Mouse (Mus musculus): ENCODE data around the gene Tmsb15l.
"Not testable (repeated sequence)": the region's sequence is repeated elsewhere in the genome, so short reads cannot be mapped to it uniquely, and the experiment has no call there.

The Tmsb15l gene

DNA sequence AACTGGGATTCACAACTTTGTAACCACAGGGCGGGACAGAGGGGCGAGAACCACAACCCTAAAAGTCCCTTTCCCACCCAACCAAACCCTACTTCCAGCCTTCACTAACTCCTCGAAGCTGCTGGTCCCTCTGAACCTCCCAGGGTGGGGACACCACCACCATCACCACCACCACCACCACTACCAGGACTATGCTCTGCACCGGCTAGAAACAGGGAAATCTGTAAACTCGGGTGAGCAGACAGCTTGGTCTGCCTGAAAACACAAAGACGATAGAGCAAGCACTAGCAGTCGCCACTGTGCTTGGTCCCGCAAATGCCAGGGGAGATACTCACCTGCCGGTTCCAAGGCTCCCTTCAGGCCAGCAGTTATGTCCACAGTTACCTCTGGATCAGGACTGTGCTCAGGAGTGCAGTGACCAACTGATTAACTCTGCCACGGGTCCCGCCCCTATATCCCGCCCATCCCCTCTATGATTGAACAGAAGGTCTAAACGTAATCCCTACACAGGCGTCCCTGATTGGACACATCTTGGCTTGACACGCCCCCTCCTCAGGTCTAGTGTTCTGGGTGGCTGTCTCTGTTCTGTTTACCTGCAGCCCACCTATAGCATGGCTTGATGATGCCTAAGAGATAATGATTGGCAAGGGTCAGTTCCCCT is at the start of gene Tmsb15l, which contains the start of gene Tmsb15b1:
Gene Tmsb15l (minus strand): TSS at position 446 of the 661 bp plus-strand sequence.
Gene Tmsb15b1 (minus strand): TSS at position 451 of the 661 bp plus-strand sequence.
- DNase-seq (ENCODE audit: low spot score in 2 of 2) = peak; percentile 1 to 14

DNA sequence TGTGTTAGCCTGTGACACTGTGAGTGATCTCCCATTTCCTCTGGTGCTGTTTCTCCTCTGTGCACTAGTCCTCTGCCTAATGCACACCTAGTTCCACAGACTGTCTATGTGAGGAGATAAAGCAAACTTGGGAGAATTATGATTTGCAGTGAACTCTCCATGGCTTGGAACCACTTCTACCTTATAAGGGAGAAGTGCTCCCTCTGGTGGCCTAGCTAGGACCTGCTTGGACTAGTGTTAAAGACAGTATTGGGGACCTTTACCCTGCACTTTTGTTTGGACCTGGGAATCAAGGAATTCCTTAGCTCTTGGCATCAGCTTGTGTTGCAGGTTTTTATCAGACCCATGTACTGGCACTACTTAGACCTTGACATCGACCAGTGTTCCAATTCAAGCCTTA is 42.6 kb upstream of the Tmsb15l start:
- peak; percentile 22 to 46 for DNase-seq (ENCODE audit: low spot score in 2 of 2)

DNA sequence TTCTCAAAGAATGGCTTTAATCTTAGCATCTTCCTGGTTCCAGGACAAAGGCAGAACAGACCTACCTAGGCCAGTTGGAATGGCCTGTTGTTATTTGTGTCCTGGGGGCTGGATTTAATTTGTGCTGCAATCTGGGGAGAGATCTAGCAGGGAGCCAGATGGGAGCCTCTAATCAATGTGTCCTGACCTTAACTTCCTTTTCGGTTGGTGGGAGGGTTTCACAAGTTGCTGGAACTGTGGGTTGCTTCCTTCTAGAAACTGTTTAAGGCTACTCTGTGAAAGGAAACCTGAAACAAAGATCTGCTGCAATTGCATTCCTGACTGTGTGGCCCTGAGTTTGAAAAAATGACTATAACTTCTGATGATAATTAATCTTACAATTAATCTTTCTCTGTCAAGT is 41.0 kb upstream of the Tmsb15l start:
- no peak for DNase-seq (ENCODE audit: low spot score in 2 of 2)

DNA sequence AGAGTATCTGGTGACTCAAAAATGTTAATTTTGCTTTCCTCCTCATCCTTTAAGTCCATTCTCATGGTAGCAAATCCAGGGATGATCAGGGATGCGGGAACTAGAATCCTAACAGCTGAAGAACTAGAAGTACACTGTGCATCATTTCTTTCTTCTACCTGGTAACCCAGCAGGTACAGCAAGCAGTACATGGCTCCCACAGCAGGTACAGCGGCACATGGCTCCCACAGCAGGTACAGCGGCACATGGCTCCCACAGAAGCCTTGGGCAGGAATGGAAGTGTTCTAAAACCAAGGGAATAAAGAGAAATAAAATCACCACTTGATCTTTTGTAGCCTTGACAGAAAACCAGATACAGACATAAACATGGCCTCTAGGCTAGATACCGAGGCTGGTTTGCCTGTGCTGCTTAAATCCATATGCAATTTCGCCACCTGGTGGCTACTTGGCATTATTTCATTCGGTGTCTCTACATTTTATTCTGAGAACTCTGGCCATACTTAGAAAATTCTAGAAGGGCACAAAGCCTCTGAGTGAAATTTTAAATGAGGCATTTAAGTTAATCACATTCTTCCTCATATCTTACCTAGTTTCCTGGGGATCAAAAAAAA is 38.5 kb upstream of the Tmsb15l start:
- peak in 1 of 2 experiments; percentile 22 for DNase-seq (ENCODE audit: low spot score in 2 of 2)

DNA sequence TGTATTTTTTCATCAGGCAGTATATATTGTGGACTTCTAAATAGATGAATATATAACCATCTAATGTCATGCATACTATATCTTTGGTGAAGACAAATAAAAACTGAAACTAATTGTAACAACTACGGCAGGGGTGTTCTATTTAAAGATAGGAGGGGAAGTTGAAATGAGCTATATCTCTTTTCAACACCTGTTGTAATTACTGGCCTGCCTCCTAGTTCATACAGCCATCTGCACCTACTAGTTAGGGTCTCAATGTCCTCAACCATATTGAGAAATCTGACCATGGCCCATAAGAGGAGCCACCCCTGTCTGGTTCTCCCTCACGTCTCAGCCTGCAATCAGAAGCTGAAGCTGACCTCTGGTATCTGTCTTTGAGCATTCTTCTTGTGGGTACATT is 19.6 kb upstream of the Tmsb15l start:
- DNase-seq (ENCODE audit: low spot score in 2 of 2) = no peak

DNA sequence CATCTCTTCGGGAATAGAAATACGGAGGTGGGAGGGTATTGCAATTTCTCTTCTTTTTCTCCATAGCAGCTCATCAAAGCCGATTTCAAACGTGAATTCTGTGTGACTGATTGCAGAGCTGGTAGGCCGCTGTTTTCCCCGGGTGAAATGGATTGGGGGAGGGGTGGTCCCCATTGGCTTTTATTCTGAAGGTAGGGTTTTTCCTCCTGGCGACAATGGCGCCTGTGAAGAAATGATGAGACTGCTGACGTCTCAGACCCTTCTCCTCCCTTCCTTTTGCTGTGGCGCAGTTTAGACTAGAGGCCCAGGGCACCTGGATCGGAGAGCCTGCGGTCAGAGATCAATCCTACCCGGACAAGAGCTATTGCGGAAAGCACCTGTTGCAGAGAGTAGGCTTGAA is 17.0 kb upstream of the Tmsb15l start:
- no peak for DNase-seq (ENCODE audit: low spot score in 2 of 2)

DNA sequence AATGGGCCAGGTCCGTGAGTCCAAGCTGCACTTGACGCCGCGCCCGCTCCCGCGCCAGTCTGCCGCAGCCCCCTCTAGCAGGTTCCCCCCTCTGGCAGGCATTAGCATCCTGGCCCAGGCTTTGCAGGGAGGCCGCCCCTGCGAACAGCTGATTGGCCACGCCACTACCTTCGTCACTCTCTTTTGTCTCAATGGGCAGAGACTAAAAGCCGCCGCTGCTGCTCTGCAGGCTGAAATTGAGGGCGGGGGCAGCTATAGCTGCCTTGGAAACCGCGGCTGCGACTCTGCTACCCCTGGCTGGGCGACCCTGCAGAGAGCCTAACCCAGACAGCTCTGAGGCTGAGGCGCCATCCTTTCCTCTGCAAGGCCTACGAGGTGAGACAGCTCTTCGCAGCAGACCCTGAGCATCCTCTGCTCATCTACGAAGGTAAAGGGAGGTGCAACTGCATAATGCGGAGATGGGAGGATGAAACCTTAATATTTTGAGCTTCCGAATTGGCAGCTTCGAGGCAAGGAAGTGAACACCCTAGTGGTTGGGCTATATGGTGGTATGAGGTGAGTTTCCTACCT is 16.4 kb upstream of the Tmsb15l start, which contains the start of gene Zcchc18:
Gene Zcchc18 (plus strand): TSS at position 178 of the 570 bp plus-strand sequence.
- DNase-seq (ENCODE audit: low spot score in 2 of 2) = peak in 1 of 2 experiments; percentile 5

DNA sequence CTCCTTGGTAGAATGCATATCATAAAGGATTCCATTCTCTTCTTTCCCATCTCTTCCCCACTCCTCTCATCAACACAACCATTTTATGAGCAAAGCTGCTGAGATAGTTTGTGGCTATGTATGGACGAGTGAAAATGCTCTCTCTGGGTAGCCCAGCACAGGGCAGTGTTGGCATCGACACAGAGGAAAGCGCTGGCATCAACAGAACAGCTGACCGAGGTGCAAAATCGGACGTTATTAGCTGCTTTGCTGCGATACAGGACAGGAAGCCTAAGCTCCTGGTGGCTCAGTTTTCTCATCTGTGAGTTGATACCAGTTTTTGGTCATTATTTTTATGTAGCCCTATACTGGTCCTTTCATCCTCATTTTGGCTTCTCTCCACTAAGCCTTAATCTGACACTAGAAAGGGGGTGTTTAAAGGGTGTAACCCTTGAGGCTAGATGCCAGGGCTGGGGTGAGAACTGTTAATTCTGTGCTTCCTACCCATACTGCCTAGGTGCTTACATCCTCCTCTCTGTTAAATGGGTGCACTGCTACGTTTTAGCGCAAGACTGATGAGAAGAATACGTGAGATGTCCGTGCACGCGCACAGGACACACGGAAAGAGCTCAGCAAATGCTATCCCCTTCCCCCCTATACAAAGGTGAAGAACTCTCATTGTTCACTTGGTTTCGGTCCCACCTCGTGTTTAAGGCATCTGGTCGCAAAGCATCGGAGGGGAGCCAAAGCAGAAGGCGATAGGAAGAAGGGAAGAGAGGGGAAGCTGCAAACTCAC is 15.7 kb upstream of the Tmsb15l start:
- no peak for DNase-seq (ENCODE audit: low spot score in 2 of 2)

DNA sequence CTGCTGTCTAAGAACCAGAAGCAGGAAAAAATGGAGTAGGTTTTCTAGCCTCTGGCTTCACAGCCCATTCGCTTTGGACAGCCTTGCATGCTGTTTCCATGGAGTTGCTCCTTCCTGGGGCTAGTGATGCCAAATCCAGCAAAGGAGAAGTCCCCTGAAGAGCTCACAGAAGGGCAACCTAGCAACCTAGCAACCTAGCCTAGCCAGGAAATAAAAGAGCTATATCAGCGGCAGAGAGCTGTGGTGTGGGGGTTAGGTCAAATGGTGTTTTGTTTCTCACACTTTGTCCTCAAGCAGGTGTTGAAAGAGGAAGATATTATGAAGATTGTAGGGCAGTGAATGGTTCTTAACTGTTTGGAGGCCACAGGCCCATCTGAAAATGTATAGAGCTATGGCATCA is 14.6 kb upstream of the Tmsb15l start:
- DNase-seq (ENCODE audit: low spot score in 2 of 2) = no peak

DNA sequence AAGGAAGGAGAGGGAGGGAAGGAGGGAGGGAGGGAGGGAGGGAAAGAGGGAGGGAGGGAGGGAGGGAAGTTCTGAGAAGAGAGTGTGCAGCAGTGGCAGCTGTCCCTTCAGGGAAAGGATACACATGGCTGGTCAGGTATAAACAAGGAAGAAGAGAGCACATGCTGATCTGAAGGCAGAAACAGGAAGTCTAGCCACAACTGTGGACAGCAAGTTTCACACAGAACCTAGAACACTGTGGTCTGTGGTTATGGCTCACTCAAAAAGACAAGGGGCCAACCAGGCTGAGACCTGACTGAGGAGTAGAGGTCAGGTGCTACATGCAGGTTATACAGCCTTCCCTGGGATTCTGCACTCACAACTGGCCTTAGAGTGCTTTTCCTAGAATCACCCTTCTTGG is 9.4 kb upstream of the Tmsb15l start:
- no peak for DNase-seq (ENCODE audit: low spot score in 2 of 2)

DNA sequence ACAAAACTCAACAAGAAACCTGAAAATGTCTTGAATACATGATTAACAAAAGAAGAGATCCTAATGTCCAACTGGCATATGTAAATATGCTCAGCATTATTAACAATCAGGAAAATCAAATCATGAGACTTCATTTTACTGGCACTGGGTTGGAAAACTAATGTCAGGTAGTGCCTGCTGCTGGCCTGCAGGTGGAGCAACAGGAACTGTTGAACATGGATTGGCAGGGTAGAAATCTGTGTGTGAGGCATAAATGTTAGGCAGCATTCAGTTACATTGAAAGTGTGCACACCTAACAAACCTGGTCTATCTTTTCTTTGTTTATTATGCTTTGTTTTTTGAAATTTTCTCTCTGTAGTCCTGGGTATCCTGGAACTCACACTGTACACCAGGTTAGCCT is 1.9 kb upstream of the Tmsb15l start:
- DNase-seq (ENCODE audit: low spot score in 2 of 2) = no peak

DNA sequence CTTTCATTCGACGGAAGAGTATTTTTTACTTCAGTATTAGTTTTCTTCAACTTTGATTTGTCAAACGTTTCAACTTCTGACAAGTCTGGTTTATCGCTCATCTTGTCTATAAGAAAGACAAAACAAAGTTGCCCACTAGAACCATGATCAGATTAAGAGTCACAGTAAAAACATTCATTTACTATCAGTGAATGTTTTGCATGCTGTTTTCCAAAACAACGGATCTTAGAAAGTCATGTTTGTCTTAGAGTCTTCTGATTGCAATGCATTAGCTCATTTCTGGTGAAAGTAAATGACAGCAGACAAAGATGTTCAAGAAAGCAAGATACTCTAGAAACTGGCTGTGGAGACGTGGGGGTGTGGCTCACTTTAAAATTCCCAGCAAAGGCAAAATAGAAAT is 1.3 kb downstream of the Tmsb15l start, which contains the start of gene Tmsb15b2:
Gene Tmsb15b2 (minus strand): TSS at position 101 of the 400 bp plus-strand sequence.
- DNase-seq (ENCODE audit: low spot score in 2 of 2) = not testable (repeated sequence)

DNA sequence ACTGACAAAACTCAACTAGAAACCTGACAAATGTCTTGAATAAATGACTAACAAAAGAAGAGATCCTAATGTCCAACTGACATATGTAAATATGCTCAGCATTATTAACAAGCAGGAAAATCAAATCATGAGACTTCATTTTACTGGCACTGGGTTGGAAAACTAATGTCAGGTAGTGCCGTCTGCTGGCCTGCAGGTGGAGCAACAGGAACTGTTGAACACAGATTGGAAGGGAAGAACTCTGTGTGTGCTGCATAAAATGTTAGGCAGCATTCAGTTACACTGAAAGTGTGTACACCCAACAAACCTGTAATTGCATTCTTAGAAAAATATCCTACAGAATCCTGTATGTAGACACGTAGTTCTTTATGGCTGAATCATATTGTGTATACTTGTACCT is 17.0 kb downstream of the Tmsb15l start:
- DNase-seq (ENCODE audit: low spot score in 2 of 2) = no peak

DNA sequence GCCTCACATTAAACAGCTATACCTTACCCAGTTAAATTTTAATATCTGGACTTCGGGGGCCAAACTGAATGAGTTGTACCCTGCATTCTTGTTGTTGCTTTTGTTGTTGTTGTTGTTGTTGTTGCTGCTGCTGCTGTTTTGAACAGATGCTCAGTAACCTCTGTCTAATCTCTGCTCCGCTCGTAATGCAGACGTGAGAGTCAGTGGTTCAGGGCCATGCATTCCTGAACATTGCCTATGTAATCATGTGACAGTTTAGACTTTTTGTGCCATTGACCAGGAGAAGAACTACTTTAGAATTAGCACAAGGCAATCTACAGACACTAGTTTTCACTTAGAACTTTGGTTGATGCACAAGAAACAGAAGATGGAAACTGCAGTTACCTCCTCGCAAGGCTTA is 18.4 kb downstream of the Tmsb15l start:
- DNase-seq (ENCODE audit: low spot score in 2 of 2) = not testable (repeated sequence)

DNA sequence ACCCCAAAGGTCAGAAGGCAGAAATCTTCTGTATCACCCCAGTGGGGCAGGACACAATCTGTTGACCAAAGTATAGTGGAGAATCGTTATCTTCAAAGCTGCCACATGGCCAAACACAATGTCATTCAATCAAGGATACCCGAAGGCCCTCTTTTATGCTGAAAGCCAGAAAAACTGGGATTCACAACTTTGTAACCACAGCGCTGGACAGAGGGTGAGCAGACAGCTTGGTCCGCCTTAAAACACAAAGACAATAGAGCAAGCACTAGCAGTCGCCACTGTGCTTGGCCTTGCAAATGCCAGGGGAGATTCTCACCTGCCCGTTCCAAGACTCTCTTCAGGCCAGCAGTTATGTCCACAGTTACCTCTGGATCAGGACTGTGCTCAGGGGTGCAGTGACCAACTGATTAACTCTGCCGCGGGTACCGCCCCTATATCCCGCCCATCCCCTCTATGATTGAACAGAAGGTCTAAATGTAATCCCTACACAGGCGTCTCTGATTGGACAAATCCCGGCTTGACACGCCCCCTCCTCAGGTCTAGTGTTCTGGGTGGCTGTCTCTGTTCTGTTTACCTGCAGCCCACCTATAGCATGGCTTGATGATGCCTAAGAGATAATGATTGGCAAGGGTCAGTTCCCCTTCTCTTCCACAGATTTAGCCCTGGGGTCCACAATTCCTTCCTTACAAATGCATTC is 18.9 kb downstream of the Tmsb15l start:
- DNase-seq (ENCODE audit: low spot score in 2 of 2) = peak in 1 of 2 experiments; percentile 61

DNA sequence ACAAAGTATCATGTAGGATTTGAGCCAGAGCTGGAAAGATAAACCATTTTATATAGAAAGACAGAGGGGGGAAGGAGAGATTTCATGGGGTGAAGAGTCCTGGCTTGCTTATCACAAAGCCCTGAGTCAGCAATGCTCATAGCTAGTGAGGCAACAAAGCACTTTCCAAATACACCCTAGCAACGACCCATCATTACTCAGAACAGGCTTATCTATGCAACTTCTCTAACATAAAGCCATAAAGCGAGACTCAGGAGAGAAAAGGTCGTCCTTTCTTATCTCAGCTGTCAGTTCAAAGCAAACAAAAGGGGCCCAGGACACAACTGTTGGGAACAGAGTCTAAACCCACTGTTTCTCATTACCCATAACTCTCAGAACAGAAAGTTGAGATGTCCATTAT is 38.7 kb downstream of the Tmsb15l start:
- DNase-seq (ENCODE audit: low spot score in 2 of 2) = no peak

DNA sequence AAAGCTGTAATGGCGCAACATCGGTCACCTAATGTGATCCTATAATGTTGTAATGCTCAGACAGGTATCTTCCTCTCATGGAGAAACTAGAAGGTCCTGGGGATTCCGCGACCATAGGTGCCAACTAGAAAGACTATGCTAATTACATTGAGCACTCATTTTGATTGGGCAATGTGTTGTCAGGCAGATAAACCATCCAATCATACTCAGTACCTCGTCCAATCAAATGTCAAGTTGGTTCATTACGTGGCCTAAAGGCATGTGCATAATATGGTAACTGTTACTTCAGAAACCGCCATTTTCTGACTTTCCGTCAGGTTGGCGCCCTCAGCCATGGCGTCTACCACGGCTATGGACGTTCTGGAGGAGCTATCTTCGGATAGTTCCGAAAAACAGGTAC is 49.6 kb downstream of the Tmsb15l start, which contains the start of gene H2bfm:
Gene H2bfm (plus strand): TSS at position 295 of the 400 bp plus-strand sequence.
- no peak for DNase-seq (ENCODE audit: low spot score in 2 of 2)

DNA sequence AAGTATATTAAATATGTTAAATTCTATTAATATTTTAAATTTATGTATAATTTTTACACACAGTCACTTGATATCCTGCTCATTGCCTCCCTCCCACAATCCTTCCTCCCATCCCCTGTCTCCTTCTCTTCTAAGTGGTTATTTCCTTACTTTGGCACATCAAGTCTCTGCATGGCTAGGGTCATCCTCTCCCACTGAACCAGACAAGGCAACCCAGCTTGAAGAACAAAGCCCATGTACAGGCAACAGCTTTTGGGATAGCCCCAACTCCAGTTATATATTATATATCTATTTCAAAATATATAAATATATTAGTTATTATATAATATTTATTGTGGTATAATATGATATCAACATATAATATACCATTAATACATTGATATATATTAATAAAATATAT is 50.8 kb downstream of the Tmsb15l start:
- no peak for DNase-seq (ENCODE audit: low spot score in 2 of 2)

Measured in urinary bladder, postnatal 36 days (tissue).